Mouse (Mus musculus): ENCODE data around the gene Hfe2.

The Hfe2 gene

GRCm38 (mm10) chr3:96496620-96497275, 28.2 kb upstream of the Hfe2 start:
- DNase-seq, result peak; percentile 13

GRCm38 (mm10) chr3:96497451-96498028, 27.4 kb upstream of the Hfe2 start:
- DNase-seq, result peak; percentile 86

GRCm38 (mm10) chr3:96498476-96499245, 26.3 kb upstream of the Hfe2 start:
- DNase-seq, result peak; percentile 4

- peak; percentile 83 for DNase-seq
These were observed 25.3 kb upstream of the Hfe2 start for GRCm38 (mm10) chr3:96499481-96500288.

DNA sequence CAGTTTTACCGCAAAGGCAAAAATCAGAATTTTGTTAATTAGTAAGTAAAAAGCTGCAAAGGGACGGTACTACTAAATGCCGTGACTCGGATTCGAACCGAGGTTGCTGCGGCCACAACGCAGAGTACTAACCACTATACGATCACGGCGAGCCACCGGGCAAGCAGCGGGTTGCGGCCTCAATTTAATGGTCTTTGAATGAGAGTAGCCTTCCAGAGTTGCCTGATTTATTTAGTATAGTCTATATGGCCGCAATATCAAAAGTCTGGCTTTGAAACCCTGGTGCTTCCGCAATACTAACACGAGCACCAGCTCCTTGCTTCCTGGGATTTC, 24.7 kb upstream of the Hfe2 start:
- DNase-seq, result peak; percentile 95

DNA sequence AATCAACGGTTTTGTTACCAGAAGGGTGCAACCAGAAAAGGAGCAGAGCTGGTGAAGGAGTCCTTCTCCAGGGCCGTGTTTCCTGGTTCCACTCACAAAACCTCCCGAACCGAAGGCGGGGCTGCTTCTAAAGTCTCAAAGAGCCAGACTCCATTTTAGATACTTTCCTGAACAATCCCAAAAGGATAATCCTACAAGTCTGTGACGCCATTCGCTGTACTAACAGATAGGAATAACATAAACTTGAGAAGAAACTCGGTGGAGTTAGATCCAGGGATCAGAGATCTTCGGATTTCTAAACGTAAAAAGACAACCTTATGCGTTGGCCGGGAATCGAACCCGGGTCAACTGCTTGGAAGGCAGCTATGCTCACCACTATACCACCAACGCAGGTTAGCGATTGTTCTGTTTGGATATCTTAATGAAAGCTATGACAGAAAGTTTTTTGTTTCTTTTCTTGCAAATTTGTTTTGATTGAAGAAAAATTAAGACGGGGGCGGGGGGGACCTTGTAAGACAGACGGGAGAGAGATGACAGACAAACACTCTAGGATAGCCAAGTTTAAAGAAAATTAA, 24.2 kb upstream of the Hfe2 start:
- peak; percentile 93 for DNase-seq

DNA sequence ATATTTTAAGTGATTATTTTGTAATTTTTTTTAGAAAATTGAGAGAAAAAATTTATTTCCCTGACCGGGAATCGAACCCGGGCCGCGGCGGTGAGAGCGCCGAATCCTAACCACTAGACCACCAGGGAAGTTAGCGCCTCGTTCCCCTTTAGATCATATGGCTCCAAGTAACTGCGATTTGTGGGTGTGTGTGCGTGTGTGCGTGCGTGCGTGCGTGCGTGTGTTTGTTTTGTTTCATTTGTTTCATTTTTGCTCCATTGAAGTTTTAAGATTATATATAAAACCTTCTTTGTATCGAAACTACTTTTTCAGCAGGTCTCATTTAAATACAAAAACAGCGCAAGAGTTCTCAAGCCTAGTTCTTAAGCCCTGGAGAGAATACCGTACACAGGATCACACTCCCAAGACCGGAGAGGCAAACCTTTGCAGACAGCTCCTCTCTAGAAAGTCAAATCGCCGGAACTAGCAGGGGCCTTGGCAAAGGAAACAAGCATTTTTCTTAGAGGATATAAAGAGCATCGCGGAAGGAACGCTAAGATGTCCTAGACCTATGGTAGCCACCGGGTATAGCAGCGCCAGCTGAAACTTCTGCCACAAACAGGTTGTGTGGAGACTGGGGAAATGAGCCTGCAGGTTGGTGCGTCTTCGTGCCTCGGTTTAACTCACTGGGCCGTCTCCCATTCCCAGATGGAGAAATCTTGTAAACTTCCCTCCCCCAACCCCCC, 23.4 kb upstream of the Hfe2 start:
- peak; percentile 91 for DNase-seq

DNA sequence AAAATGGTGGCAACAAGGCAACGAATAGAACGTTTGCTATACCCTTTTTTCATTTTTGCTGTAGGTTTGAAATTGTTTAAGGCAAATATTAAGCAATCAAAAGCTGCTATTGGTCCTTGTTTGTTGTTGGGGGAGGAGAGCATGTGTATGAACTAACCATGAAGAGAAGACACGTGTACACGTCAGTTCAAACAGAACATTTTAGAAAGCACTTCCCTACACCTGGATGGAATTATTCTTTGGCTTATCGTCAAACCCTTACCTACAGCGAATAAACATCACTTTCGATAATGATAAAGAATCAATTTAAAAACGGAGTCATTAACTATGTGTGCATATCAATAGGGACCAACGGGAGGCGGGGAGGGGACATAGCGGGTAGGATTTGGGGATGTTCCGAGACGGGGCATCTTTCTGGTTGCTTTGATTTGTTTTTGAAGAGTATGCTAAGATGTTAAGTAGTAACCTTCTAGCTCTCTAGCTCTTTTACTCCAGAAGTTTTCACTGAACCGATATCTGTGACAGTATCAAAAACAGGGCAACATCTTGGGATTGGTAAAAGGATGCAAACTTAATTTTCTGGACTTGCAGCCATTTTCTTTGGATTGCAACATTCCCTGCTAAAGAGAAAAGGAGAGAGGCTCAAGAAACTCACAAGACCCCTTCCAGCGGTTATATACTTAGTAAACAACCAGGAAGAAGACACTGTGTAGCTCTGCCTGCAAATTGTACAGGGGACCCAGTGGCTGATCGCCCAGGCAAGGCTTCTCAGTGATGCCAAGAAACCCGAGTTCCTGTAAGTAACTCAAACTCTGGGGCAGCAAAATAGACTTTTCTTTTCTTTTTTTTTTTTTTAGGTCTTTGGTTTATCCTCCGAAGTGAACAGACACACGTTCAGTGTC, 22.5 kb upstream of the Hfe2 start:
- DNase-seq, result peak; percentile 23

DNA sequence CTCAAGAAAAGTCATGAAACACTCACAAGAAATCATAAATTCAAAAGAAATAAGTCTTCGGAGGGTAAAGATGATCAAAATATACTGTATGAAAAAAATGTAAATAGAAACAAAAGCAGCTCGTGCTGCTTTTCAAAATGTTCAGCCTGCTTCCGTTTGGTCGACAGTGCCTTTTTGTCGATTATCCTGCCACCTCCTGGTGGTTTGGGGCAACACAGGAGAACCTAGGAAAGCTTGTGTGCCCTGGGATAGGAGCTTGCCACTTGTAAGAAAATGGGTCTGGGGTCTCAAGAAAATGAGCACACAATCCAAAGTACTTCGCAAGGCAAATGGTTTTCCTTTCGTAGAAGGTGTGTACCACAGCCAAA, 21.9 kb upstream of the Hfe2 start:
- DNase-seq, result peak; percentile 86

- DNase-seq, result peak; percentile 1
These were observed 21.0 kb upstream of the Hfe2 start for GRCm38 (mm10) chr3:96503946-96504345.

GRCm38 (mm10) chr3:96504931-96505330, 20.0 kb upstream of the Hfe2 start:
- peak; percentile 2 for DNase-seq

DNA sequence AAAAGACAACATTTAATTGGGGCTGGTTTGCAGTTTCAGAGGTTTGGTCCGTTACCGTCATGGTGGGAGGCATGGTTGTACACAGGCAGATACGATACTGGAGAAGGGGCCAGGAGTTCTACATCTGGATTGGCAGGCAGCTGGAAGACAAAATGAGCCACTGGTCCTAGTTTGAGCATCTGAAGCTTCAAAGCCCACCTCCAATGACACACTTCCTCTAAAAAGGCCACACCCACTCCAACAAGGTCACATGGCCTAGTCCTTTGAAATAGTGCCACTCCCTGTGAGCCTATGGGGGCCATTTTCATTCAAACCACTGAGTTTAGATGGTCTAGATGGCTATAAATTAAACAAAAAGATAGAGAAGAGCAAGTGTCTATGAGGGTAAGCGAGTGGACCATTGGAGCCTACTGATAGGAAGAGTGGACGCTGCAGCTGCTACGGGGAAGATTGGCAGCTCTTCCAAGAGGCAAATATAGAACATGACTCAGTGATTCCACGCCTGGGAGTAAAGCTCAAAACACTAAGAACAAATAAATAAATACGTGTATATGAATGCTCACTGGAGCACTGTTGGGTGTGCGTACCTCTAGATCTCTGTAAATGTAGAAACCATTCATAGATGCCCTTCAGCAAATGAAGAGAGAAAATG, 18.4 kb upstream of the Hfe2 start:
- DNase-seq, result peak; percentile 1

GRCm38 (mm10) chr3:96507966-96508365, 17.0 kb upstream of the Hfe2 start:
- DNase-seq, result peak; percentile 1

DNA sequence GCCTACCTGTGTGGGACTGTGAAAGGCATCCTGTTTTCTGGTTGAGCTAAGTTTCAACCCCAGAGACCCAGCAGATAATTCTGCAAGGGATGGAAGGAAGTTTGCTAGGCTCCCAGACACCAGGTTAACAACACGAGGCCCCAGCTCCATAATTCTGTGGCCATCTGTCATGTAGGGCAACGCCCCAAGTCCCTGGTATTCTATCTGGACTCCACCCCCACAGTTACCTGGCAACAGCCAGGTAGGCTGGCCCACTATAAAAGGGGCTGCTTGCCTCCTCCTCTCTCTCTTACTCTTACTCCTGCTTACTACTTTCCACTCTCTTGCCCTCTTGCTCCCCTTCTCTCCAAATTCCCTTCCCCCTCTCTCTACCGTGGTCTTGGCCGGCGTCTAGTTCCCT, 4.8 kb upstream of the Hfe2 start:
- no peak for DNase-seq

DNA sequence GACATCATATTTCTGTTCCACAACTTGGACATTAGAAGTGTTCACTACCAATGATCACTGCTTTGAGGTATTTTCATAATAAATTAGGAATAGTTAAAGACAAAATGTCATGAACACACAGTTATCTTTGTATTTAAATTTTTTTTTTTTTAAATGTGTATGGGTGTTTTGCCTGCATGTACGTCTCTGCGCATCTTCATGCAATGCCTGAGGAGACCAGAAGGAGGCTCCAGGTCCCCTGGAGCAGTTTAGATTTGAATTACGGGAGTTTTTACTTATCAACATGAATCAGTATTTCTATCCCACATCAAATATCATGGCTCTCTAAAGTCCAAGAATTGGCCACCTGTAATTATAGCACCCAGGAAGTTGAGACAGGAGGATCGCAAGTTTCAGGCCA, 2.8 kb upstream of the Hfe2 start:
- peak; percentile 52 for DNase-seq

- DNase-seq, result no peak
These were observed 753 bp upstream of the Hfe2 start for GRCm38 (mm10) chr3:96524028-96524810.

DNA sequence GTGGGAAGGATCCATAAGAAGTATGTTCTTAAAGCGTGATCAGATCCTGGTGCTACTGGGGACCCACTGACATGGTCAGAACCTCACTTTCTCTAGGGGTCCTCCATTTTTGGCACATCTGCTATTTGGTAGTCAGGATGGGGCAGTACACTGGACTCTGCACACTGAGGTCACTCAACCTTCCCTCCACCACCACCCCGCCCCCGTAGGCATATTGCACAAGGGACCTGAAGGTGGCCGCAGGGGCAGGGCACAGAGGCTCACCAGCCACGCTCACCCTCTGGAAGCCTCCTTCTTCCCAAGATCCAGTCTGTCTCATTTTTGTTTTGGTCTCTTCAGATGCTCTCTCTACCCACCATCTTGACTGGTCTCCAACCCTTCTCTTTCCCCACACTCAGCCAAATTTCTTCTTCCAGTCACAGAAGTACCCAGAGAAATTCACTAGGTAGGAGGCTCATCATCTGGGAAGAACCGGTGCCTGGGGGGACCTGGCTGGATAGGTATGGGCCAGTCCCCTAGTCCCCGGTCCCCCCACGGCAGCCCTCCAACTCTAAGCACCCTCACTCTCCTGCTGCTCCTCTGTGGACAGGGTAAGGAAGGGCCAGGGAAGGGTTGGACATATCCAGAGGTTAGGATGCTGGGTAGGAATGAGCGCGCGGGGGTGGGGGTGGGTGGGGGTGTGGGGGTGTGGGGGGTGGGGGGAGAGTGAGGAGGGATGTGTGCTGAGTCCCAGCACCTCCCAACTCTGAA, 1.2 kb downstream of the Hfe2 start:
- no peak for DNase-seq

GRCm38 (mm10) chr3:96526864-96527542, 2.0 kb downstream of the Hfe2 start:
- DNase-seq, result no peak

GRCm38 (mm10) chr3:96528506-96528905, 3.5 kb downstream of the Hfe2 start:
- DNase-seq, result no peak
